Mouse (Mus musculus): ENCODE measurements around the gene Olfr561.

Olfr561 gene

DNA sequence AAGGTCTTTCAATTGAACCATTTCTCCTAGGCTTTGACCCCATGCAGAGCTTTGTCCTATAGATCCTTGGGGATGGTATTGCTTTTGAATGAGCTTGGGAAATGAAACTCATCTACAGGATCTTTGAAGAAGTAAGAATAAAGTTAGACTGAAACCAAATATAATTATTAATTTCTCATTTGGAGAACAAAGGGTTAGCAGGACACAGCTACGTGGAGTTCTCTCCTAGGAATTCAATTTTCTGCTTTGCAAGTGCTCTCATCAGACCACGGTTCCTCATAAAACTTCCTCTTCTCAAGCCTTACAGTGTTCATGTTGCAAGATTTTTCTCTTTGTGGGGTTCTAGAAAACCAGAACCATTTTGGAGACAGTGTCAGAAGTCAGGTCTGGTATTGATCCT, at the start of gene Olfr561:
Gene Olfr561, plus strand, starts transcription at position 301 of the 400 bp plus-strand sequence.
- no peak for DNase-seq (ENCODE audit: low spot score in 2 of 2)

DNA sequence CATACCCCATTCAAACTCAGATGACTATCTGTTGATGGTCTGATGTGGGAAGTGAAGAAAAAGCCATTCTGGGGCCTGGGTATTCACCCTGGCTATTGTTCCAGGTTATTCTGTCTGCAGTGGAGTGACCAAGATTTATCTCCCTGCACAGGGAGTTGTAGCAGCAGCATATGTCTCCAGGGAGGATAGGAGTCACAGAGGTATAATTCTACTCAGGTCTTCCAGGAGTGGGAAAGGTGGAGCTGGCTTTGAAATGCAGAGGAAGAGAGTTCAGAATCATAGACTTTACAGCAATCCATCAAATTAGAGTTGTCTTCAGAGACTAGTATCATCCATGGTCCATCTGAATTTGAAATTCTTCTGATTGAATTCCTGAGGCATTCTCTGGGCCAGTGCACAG, 43.6 kb upstream of the Olfr561 start, which contains the start of gene Olfr559:
Gene Olfr559, minus strand, starts transcription at position 101 of the 400 bp plus-strand sequence.
- DNase-seq (ENCODE audit: low spot score in 2 of 2) = no peak

DNA sequence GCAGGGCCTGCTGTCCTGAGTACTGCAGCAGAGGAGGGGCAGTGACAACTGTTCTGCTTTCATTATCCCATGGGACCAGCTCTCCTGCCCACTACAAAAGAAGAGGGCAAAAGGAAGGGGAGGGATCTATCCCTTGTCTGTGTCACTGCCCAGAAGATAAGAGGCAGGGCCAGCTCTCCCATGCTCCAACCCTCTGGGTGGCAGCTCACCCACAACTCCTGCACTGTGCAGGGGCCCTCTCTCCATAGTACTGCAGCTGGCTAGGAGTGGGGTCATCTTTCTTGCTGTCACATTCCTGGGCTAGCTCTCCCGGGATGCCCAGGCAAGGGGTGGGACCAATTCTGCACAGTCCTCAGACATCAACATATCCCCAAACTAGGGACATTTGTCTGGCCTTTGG, 37.2 kb upstream of the Olfr561 start:
- no peak for DNase-seq (ENCODE audit: low spot score in 2 of 2)

DNA sequence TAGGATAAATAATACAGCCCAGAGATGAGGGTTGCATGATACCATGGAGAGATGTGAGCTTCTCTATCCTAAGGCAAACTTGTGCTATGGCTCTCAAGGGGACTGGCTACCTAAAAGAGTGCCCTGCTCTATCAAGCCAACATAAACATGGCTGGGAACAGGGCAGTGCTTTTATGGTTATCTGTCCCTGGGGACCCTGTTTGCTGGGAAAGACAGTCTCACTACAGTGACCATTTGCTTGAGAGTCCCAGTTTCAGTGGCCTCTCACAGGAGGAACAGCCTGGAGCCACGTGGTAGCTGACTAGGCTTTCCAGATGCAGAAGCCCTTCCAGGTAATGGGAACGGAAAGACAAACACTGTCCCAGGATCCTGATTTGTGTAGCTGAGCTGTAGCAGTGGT, 33.3 kb upstream of the Olfr561 start:
- no peak for DNase-seq (ENCODE audit: low spot score in 2 of 2)

DNA sequence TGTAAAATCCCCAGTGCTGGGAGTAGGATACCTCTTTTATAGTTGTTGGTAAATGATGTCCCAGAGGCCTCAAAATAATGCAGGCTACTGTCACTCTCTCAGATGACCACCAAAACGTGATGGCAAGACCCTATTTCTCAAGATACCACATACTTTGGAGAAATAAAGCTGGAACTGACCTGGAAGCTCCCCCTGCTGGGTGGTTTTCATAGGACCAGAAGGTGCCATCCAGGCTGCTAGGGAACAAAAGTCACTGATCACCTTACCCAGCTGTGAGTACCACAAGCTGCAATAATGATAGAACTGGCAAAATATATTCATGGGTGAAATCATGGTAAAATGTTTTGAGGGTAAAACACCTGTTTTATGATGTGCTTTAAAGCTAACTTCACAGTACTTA, 18.9 kb upstream of the Olfr561 start:
- no peak for DNase-seq (ENCODE audit: low spot score in 2 of 2)

DNA sequence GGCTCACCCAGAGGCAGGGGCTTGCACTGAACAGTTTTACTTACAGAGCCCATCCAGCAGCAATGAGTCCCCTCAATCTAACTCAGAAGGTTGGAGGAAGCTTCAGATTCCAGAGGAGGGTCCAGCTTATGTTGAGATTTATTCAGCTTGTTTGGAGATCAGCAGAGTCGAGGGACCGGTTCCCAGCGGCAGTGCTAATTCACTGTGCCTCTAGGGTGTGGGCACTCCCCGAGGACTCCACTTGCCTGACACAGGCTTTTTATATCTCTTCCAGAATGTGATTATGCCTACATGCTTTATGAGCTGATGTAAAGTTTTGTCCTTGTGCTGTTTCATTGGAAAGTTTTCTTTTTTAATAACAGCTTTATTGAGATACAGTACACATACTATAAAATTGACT, 11.8 kb upstream of the Olfr561 start, which contains the start of the genes Olfr560 and Olfr78:
Gene Olfr560, minus strand, starts transcription at position 101 of the 400 bp plus-strand sequence.
Gene Olfr78, minus strand, starts transcription at position 206 of the 400 bp plus-strand sequence.
- no peak for DNase-seq (ENCODE audit: low spot score in 2 of 2)

DNA sequence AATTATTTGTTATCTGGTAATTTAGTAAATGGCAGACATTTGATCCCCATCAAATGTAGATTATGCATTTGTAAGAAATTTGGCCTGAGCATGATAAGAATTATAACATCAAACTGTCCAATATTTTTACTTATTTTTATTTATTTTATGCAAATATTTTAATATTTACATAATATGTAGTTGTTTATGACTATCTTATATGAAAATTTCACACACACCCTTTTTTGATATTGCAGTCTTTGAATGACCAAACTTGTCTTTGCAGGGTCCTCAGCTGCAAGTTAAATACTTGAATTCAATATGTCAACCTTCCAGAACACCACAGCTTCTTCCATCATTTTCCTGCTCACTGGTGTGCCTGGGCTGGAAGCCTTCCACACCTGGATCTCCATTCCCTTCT, 32.2 kb downstream of the Olfr561 start, which contains the start of gene Olfr564:
Gene Olfr564, plus strand, starts transcription at position 301 of the 400 bp plus-strand sequence.
- DNase-seq (ENCODE audit: low spot score in 2 of 2) = no peak
